Mouse (Mus musculus) thymus, postnatal 25 days (tissue): ENCODE results near the gene Xlr5c.
"Not testable (repeated sequence)": the region's sequence is repeated elsewhere in the genome, so short reads cannot be mapped to it uniquely, and the experiment has no call there.

Experiments used
- DNase-seq: peaks from one replicate; pipeline ENCODE4 v3.0.0; 2022

Xlr5c gene

DNA sequence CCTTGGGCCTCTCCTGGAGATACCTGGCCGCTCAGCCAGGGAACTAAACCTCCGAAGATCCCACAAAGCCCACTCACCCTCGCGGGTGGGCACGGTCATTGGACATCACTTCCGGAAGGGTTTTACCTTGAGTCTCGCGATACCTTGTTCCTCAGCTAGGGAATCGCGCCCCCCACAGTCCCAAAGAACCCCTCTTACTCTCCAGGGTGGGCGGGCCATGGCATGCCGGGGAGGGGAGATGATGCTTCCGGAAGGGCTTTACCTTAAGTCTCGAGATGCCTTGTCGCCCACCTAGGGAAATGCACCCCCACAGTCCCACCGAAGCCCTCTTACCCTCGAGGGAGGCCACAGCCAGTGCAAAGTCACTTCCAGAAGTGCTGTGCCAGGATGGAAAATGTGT is at the start of gene Xlr5c, which contains the start of gene Xlr5a:
TSS of gene Xlr5c (minus strand) at position 101 of the 400 bp plus-strand sequence.
TSS of gene Xlr5a (minus strand) at position 101 of the 400 bp plus-strand sequence.
- not testable (repeated sequence) for DNase-seq

DNA sequence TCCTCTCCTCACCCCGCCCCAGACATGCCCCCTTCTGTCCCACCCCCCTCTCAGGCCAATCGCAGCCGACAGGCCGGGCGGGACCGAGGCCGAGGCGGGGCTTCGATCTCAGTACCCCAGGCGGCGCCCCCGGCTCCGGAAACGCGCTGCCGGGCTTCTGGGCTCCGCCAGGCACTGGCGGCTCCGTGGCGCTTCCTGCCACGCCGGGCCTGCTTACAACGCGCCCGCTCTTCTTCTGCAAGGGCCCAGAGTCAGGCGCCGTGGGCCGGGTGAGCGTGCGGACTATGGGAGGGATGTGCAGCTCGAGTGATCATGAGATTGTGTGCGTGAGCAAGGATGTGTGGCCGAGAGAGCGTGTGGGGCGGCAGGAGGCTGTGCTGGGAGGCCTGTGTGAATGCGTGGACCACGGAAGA is 49.7 kb upstream of the Xlr5c start, which contains the start of gene Zfp275:
TSS of gene Zfp275 (plus strand) at position 139 of the 413 bp plus-strand sequence.
- peak; percentile 86 for DNase-seq

DNA sequence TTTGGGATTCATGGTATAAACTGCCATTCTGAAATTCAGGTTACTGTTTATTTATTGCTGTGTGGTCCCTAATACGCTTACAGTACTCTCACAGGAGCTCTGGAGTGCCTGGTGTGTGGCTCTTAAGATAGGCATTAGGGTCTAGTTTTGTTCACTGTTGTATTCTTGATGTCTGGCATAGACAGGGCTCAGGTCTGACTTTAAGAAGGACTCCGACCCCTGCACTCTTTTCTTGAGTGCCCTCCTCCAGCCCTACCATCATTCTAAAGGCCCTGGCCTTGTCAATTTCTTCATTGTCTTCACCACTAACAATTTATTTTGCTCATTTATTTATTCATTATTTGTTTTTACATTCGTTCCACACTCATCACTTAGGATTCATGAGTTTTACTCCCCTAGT is 49.3 kb upstream of the Xlr5c start:
- DNase-seq, result no peak

DNA sequence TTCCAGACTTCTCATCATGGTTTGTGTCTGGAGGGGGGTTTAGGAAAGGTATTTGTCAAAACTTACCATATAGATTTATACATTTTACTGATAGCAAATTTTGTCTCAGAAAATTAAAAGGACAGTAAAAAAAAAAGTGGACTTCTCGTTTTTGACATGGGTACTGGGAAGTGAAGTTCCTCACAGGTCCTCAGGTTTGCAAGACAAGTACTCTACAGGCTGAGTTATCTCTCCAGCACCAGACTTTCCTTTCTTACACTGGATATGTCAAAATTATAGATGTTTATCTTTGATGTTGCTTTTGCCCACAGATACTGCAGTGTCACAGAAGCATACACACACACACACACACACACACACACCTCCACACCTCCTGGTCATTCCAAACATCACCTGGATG is 48.7 kb upstream of the Xlr5c start:
- DNase-seq, result no peak

DNA sequence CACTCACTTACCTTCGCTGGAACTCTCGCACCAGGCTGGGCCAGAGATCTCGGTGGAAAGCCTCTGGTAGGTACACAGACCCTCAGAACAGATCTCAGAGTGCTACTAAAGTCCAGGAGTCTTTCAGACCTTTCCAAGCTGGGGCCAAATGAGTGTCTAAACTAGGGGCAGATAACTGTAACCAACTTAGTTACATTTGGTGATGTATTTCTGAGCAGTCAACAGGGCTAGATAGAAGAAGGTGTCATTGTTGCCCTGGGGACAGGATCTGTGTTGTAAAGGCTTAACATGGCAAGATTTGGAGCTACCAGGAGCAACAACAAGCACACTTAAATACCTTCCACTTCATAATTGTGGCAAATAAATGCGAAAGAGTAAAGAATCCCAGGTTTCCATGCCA is 44.0 kb upstream of the Xlr5c start, which contains the start of gene Gm45015:
TSS of gene Gm45015 (minus strand) at position 101 of the 400 bp plus-strand sequence.
- DNase-seq, result no peak

DNA sequence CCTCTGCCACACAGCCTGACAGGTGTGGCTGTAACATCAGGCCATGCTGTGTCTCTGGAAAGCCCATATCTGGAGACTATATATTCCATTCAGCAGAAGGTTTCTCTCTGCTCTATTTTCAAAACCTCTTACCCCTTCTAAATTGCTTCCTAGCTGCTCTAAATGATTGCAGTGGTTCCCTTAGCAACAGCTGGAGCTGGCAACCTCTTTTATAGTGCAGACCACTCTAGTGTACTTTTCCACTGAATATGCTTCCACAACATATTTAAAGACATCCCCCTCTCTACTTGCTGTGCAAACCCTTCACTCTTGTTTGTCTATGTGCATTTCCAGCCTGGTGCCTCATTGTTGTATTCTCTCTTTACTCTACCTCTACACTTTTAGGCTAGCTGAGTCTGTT is 40.8 kb upstream of the Xlr5c start:
- DNase-seq, result no peak

DNA sequence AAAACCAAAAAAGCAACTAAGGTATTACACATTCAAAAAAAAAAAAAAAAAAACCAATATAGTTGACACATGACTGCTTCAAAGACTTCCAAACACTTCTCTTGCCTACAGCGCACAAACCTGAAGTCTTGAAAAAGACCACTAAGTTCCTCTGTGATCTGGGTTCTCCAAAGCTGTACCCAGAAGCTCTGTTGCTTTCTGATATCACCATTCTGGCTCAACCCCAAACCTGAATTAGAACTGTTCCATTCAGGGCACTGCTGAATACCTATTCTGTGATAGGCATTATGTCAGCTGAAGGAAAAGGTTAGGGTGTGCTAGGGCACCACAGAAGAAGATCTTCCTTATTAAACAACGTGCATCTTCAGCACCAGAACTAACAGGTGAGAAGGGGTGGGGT is 34.4 kb upstream of the Xlr5c start:
- no peak for DNase-seq

DNA sequence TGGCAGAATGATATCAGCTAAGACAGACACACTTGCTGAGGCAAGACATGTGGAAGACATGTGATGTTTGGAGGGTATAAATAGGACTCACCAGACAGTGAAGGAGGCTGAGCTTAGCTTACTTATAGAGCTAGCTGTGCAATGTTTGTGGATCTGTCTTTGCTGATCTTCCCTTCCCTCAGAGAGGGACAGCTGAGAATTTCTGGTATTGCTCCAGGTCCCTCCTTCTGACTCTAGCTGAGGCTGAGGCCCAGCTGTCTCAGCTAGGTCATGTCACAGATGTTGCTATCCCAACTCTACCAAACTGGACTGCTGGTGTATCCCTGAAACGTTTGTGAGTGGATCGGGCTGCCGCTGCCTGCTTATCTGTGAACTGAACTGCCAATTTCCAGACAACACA is 28.3 kb upstream of the Xlr5c start:
- DNase-seq, result no peak

DNA sequence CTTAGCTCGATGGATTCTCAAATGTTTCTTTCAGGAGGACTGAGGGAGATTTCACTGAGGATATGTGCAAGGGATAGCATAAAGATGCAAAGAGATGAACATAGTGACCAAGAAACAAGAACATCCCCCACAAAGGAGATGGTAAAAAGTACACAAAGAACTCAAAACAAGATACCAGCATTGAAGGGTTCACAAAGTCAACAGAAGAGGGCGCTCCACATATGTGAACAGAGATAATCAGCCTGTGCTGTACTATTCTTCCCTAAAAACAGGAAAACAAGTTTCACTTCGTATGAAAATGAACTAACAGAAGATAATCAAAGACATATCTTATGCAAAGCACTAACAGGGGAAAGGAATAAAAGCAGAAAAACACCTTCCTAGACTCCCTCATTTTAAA is 19.7 kb upstream of the Xlr5c start:
- peak; percentile 29 for DNase-seq

DNA sequence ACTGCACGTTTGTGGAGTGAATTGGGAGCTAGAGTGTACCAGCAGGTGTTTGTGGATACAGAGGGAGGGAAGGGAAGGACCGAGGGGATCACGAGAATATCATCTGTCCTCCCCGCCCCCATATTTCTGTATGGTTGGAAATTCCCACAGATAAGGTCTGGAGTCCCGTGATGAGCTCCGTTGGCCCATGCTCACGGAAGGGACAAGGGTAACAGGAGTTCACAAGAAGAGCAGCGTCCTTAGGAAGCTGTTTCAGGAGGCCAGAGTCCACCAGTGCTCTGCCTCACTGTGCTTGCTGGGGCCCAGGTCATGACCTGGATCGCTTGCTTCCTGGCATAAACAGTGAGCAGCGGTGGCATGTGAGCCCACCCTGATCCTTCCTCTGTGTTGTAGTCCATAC is 3.0 kb upstream of the Xlr5c start:
- DNase-seq, result not testable (repeated sequence)

DNA sequence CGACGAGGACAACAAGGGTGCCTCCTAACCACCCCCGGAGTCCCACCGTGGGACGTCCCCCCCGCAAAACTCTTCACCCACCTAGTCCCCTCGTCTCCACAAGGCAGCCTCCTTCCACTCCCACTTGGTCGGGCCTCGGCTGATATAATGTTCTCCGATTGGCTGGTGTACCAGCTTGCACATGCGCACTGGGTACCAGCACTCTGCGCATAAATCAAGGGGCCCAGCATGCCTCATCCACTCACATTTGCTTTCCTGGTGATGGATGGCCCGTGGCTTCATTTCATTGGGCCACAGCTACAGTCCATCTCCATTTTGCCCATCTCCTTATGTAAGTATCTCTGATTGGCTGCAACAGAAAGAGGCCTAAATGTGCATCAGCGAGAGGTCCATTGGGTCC is 27.5 kb downstream of the Xlr5c start, which contains the start of gene Xlr3c:
TSS of gene Xlr3c (minus strand) at position 121 of the 400 bp plus-strand sequence.
- not testable (repeated sequence) for DNase-seq

DNA sequence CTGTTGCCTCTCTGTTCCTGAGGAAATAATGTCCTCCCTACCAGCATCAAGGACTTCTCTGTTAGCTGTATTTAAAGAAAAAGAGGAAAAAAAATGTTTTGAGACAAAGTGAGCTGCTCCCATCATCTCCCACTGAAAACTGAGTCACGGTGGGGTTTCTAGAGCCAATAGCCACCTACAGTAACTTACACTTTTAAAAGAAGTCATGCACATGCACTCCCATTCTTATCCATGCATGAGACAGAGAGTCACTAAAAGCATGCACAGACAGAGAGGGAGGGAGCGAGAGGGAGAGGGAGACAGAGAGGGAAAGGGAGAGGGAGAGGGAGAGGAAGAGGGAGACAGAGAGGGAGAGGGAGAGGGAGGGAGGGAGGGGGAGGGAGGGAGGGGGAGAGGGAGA is 30.3 kb downstream of the Xlr5c start:
- not testable (repeated sequence) for DNase-seq

DNA sequence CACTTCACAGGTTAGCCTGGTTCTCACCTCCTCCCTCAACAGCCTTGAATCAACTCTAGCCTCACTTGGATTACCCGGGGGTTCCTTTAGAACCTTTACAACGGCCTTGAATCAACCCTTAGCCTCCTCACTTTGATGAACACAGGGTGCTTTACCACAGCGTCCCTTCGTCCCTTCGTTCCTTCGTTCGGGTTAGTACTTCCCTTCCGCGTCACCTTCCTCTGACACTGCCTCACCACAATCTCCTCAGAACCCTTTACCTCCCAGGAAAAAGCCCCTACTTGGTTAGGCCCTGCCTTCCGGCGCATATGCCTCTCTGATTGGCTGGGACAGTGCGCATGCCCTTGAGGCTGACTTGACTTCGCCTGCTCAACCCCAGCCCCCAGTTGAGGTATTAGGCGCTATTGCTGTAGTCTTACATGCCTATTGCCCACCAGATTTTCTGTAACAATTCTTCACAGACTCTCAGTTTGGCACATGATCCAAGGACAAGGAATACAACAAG is 49.9 kb downstream of the Xlr5c start, which contains the start of gene Xlr4c:
TSS of gene Xlr4c (minus strand) at position 310 of the 505 bp plus-strand sequence.
- peak; percentile 12 for DNase-seq
